Comparison of ENCODE assay signal across 20 mouse cellular contexts in genomic region chr2:162662431-162662970, GRCm38 (mm10). TPM values are rescaled to one million over a fixed set of nuclear protein-coding genes. Genes with fewer than 3 reads are reported as not detected.
A peak's percentile ranks its signal among the peaks of the same experiment; 100 is the strongest.
DNase-seq lines count a peak whose midpoint lies in the region; ATAC-seq lines count a peak whose summit lies in the region.
"Had no signal": no experiment of that assay in that cellular context is flagged by ENCODE, and none has a peak within 500 bp of the region (broad histone marks: within the 10 kb centered on the region; RNA-seq: fewer than 3 reads in every experiment).

No protein-coding gene starts in this region.

- ATAC-seq in limb, embryonic 12.5 days (ENCODE audit: insufficient number of reproducible peaks, insufficient read depth, low FRiP score, low TSS enrichment, low read depth): 0 out of 2 replicates have a peak, but pooled peaks have one; percentile 17
- ATAC-seq in forebrain, embryonic 16.5 days: no peak
- ATAC-seq in midbrain, embryonic 16.5 days: no peak

- WGBS in limb, embryonic 12.5 days: 14% methylated on average over 1 of the region's 1 CpGs
- 9% methylated on average over 1 of the region's 1 CpGs for WGBS in limb, embryonic 10.5 days
- WGBS in forebrain, embryonic 16.5 days: 14% methylated on average over 1 of the region's 1 CpGs
- WGBS in midbrain, embryonic 16.5 days: 11% methylated on average over 1 of the region's 1 CpGs

- no peak overlapping the region for H3K27ac ChIP-seq in limb, embryonic 12.5 days
- no peak overlapping the region for H3K27ac ChIP-seq in limb, embryonic 10.5 days
- no peak overlapping the region for H3K27ac ChIP-seq in forebrain, embryonic 16.5 days (ENCODE audit: low read length)
- H3K27ac ChIP-seq in midbrain, embryonic 16.5 days (ENCODE audit: low read length): no peak overlapping the region
- H3K27ac ChIP-seq: stomach, postnatal 0 days had no signal

- H3K9ac ChIP-seq in limb, embryonic 12.5 days (replicated peaks): no peak overlapping the region
- no peak overlapping the region for H3K9ac ChIP-seq in forebrain, embryonic 16.5 days (replicated peaks; ENCODE audit: low read depth, low read length)
- H3K9ac ChIP-seq in midbrain, embryonic 16.5 days (ENCODE audit: low read depth, low read length): peak overlapping the region; percentile 87; the same call in 1 of the 2 replicates

- H3K9me3 ChIP-seq in limb, embryonic 12.5 days: no peaks in the 10 kb centered on the region
- H3K9me3 ChIP-seq in limb, embryonic 10.5 days (replicated peaks): no peaks in the 10 kb centered on the region
- H3K9me3 ChIP-seq in forebrain, embryonic 16.5 days (ENCODE audit: control insufficient read depth, low read length): no peaks in the 10 kb centered on the region
- H3K9me3 ChIP-seq in midbrain, embryonic 16.5 days (replicated peaks; ENCODE audit: control insufficient read depth, low read length, poor library complexity, severe bottlenecking): no peaks in the 10 kb centered on the region

- no peak overlapping the region; the same call in 1 of the 2 replicates for H3K4me2 ChIP-seq in limb, embryonic 12.5 days
- peak overlapping the region; percentile 97 for H3K4me2 ChIP-seq in forebrain, embryonic 16.5 days (ENCODE audit: low read length)
- H3K4me2 ChIP-seq in midbrain, embryonic 16.5 days (ENCODE audit: low read length): peak overlapping the region; percentile 87
- H3K4me2 ChIP-seq: heart, embryonic 11.5 days had no signal

- intact Hi-C loops in left cerebral cortex, postnatal 36 days (cut with DNase I): loop anchor here (5.0 to 10.0 kb wide), 3 partner anchors 252 to 1188 kb away; no protein-coding TSS in a partner anchor

- H3K4me1 ChIP-seq in limb, embryonic 12.5 days (replicated peaks): peaks cover 34% of the 10 kb centered on the region
- peaks cover 63% of the 10 kb centered on the region for H3K4me1 ChIP-seq in limb, embryonic 10.5 days
- H3K4me1 ChIP-seq in forebrain, embryonic 16.5 days (replicated peaks; ENCODE audit: control insufficient read depth, insufficient read depth, low read length): peaks cover 27% of the 10 kb centered on the region
- peaks cover 29% of the 10 kb centered on the region for H3K4me1 ChIP-seq in midbrain, embryonic 16.5 days (ENCODE audit: control insufficient read depth, insufficient read depth, low read length)

- H3K4me3 ChIP-seq in limb, embryonic 12.5 days (replicated peaks): no peak overlapping the region
- no peak overlapping the region for H3K4me3 ChIP-seq in limb, embryonic 10.5 days
- peak overlapping the region; percentile 66 for H3K4me3 ChIP-seq in forebrain, embryonic 16.5 days (replicated peaks; ENCODE audit: low read length)
- peak overlapping the region; percentile 83 for H3K4me3 ChIP-seq in midbrain, embryonic 16.5 days (ENCODE audit: low read depth, low read length)
- H3K4me3 ChIP-seq: erythroblast, embryonic 14.5 days had no signal

- peaks cover 56% of the 10 kb centered on the region for H3K27me3 ChIP-seq in limb, embryonic 12.5 days
- peaks cover 64% of the 10 kb centered on the region for H3K27me3 ChIP-seq in limb, embryonic 10.5 days (ENCODE audit: low read depth, poor library complexity, severe bottlenecking)
- peaks cover 24% of the 10 kb centered on the region for H3K27me3 ChIP-seq in forebrain, embryonic 16.5 days (replicated peaks; ENCODE audit: control insufficient read depth, insufficient read depth, low read length)
- no peaks in the 10 kb centered on the region for H3K27me3 ChIP-seq in midbrain, embryonic 16.5 days (ENCODE audit: control insufficient read depth, insufficient read depth, low read depth, low read length)

- no peaks in the 10 kb centered on the region for H3K36me3 ChIP-seq in limb, embryonic 12.5 days
- H3K36me3 ChIP-seq in limb, embryonic 10.5 days: no peaks in the 10 kb centered on the region
- H3K36me3 ChIP-seq in forebrain, embryonic 16.5 days (ENCODE audit: control insufficient read depth, insufficient read depth): no peaks in the 10 kb centered on the region
- no peaks in the 10 kb centered on the region for H3K36me3 ChIP-seq in midbrain, embryonic 16.5 days (ENCODE audit: control insufficient read depth, insufficient read depth, low read length)

- peak; percentile 31 for DNase-seq in embryo, embryonic 10.5 days (ENCODE audit: low spot score)
- no peak for DNase-seq in embryo, embryonic 10 days (ENCODE audit: low spot score)
- DNase-seq in limb, embryonic 10.5 days (ENCODE audit: low spot score): no peak
- DNase-seq in frontal cortex, adult 2 months (ENCODE audit: extremely low spot score in 1 of 2, low spot score in 1 of 2): no peak
- DNase-seq in left cerebral cortex, postnatal 36 days (ENCODE audit: low spot score in 2 of 2): no peak
- DNase-seq: adrenal gland, postnatal 10 days; cerebellum, postnatal 14 days; gastrocnemius, postnatal 14 days; kidney, postnatal 36 days; layer of hippocampus, postnatal 36 days; liver; lung, postnatal 36 days; spleen, adult 18-20 months had no signal

RNA-seq across cellular contexts. Expression of gene Ptprt, which starts 1.6 kb away (rescaled TPM):
- polyA plus RNA-seq in limb, embryonic 12.5 days (2016; fragmentation: Nextera tagmentation; extraction: Ambion mirVana): 4.0 and 4.7 TPM in 2 replicates
- polyA plus RNA-seq in limb, embryonic 10.5 days (2016; fragmentation: Nextera tagmentation; extraction: Ambion mirVana): 0.93 and 1.0 TPM in 2 replicates
- 7.9 and 8.1 TPM in 2 replicates for polyA plus RNA-seq in forebrain, embryonic 16.5 days (2015; fragmentation: Nextera tagmentation; extraction: Ambion mirVana)
- 11.7 and 12.4 TPM in 2 replicates for polyA plus RNA-seq in midbrain, embryonic 16.5 days (2015; fragmentation: Nextera tagmentation; extraction: Ambion mirVana)
- polyA plus RNA-seq in frontal cortex, adult 2 months (2012; rRNA removed): 32.3 and 35.6 TPM in 2 replicates
- total RNA-seq in left cerebral cortex, postnatal 36 days (2021): 10 to 100 TPM; 97.5 to 97.9 TPM
- total RNA-seq: hematopoietic stem cell, adult 5-6 weeks had no signal
- polyA plus RNA-seq: erythroblast, embryonic 14.5 days had no signal

Comparison
In these comparisons a context has a peak if more than half of its experiments do, and no peak if none do; other contexts are left out.
1. H3K4me3 ChIP-seq: peak in forebrain, embryonic 16.5 days (single experiment) and midbrain, embryonic 16.5 days (single experiment); none in limb, embryonic 12.5 days (single experiment) and limb, embryonic 10.5 days (single experiment).